Mouse (Mus musculus) lung, postnatal 0 days (tissue): Measurements from ENCODE around the gene Lmntd2. TPM values are rescaled to one million over a fixed set of nuclear protein-coding genes. Genes with fewer than 3 reads are reported as not detected.

Experiments used
- ATAC-seq: fragments of 200-750 bp; cut with Nextera tagmentation; 2 replicates; pipeline ENCODE4 v1.8.0; 2017; ENCODE audit warnings: moderate library complexity
- DNase-seq: peaks from one replicate; pipeline ENCODE4 v3.0.0-alpha.2; 2016; ENCODE audit warnings: low spot score
- H3K27ac ChIP-seq: fragments of 300-500 bp; sonication (generic); 2 replicates; pipeline ENCODE4 v1.5.1; 2014; ENCODE audit warnings: antibody characterized with exemption, mild to moderate bottlenecking, low read length, mixed read lengths
- H3K27me3 ChIP-seq: fragments of 300-500 bp; sonication (generic); replicated peaks from 2 replicates; pipeline ENCODE4 v1.6.1; 2014; ENCODE audit warnings: low read length, mixed read lengths; ENCODE audit not compliant: insufficient read depth
- H3K36me3 ChIP-seq: fragments of 300-500 bp; sonication (generic); 2 replicates; pipeline ENCODE4 v1.6.1; 2014; ENCODE audit warnings: low read length, mixed read lengths; ENCODE audit not compliant: insufficient read depth
- H3K4me1 ChIP-seq: fragments of 300-500 bp; sonication (generic); 2 replicates; pipeline ENCODE4 v1.6.1; 2014; ENCODE audit warnings: antibody characterized with exemption, low read depth, low read length, mixed read lengths; ENCODE audit not compliant: insufficient read depth
- H3K4me2 ChIP-seq: fragments of 300-500 bp; sonication (generic); replicated peaks from 2 replicates; pipeline ENCODE4 v1.6.1; 2014; ENCODE audit warnings: low read depth, mild to moderate bottlenecking, low read length, moderate library complexity, mixed read lengths
- H3K4me3 ChIP-seq: fragments of 300-500 bp; sonication (generic); 2 replicates; pipeline ENCODE4 v1.5.1; 2014; ENCODE audit warnings: low read depth, low read length
- H3K9ac ChIP-seq: fragments of 300-500 bp; sonication (generic); replicated peaks from 2 replicates; pipeline ENCODE4 v1.6.1; 2014; ENCODE audit warnings: low read depth, mild to moderate bottlenecking
- H3K9me3 ChIP-seq: fragments of 300-500 bp; sonication (generic); 2 replicates; pipeline ENCODE4 v1.6.1; 2016; ENCODE audit warnings: low read length, mixed read lengths
- CTCF ChIP-seq: IDR thresholded peaks from 2 replicates; pipeline ENCODE4 v1.5.1; 2016; ENCODE audit warnings: antibody characterized with exemption, mild to moderate bottlenecking
- EP300 ChIP-seq: IDR thresholded peaks from 2 replicates; pipeline ENCODE4 v1.6.1; 2016; ENCODE audit warnings: antibody characterized with exemption, mild to moderate bottlenecking, control low read depth
- WGBS: fragments of 180-500 bp; shearing (Covaris S2); extraction: QIAGEN DNeasy Blood & Tissue Kit; methylation state at CpG from one replicate; pipeline ENCODE4 v1.1.7; 2014; 5-methylcytosine and 5-hydroxymethylcytosine counted together
- polyA plus RNA-seq: library from polyadenylated mRNA; unstranded; fragments of >200 nt; fragmentation: Nextera tagmentation; extraction: Ambion mirVana; gene quantifications from 2 replicates; pipeline ENCODE4 v1.2.1, GENCODE M21; 2015

The Lmntd2 gene
- polyA plus RNA-seq, 1 experiment from 2014 or later = 0.97 TPM

GRCm38 (mm10) chr7:141194409-141194808, 19.5 kb downstream of the Lmntd2 start:
- H3K36me3 ChIP-seq = peaks cover 26% of the 10 kb centered on the region
- TF ChIP-seq EP300 = no peak
- no peak for TF ChIP-seq CTCF
- no peak for ATAC-seq
- H3K4me2 ChIP-seq = peak overlapping the region; percentile 93
- H3K9me3 ChIP-seq = no peaks in the 10 kb centered on the region
- DNase-seq = no peak
- peak overlapping the region; percentile 71; the same call in 1 of the 2 replicates for H3K27ac ChIP-seq
- H3K4me3 ChIP-seq = peak overlapping the region; percentile 90
- no peaks in the 10 kb centered on the region for H3K27me3 ChIP-seq
- peaks cover 14% of the 10 kb centered on the region; the same call in 1 of the 2 replicates for H3K4me1 ChIP-seq
- H3K9ac ChIP-seq = peak overlapping the region; percentile 34; the same call in 1 of the 2 replicates
- under 1% methylated on average over 23 of the region's 23 CpGs for WGBS

GRCm38 (mm10) chr7:141193948-141194347, 19.9 kb downstream of the Lmntd2 start, which contains the start of the genes Hras and Lrrc56:
Hras (minus strand) TSS chr7:141194005.
Lrrc56 (plus strand) TSS chr7:141194157.
- ATAC-seq (peak; percentile 96), DNase-seq (peak; percentile 98)
- Histone ChIP-seq H3K36me3 (peaks cover 29% of the 10 kb centered on the region), H3K4me1 (peaks cover 14% of the 10 kb centered on the region; the same call in 1 of the 2 replicates), H3K4me2 (peak within 1 kb of the TSS; percentile 93), H3K27me3 (no peaks in the 10 kb centered on the region), H3K9me3 (no peaks in the 10 kb centered on the region), H3K27ac (peak within 1 kb of the TSS; percentile 90), H3K4me3 (peak within 1 kb of the TSS; percentile 90), H3K9ac (peak within 1 kb of the TSS; percentile 83)
- WGBS = under 1% methylated on average over 26 of the region's 39 CpGs
- TF ChIP-seq EP300 (no peak), CTCF (no peak)

DNA sequence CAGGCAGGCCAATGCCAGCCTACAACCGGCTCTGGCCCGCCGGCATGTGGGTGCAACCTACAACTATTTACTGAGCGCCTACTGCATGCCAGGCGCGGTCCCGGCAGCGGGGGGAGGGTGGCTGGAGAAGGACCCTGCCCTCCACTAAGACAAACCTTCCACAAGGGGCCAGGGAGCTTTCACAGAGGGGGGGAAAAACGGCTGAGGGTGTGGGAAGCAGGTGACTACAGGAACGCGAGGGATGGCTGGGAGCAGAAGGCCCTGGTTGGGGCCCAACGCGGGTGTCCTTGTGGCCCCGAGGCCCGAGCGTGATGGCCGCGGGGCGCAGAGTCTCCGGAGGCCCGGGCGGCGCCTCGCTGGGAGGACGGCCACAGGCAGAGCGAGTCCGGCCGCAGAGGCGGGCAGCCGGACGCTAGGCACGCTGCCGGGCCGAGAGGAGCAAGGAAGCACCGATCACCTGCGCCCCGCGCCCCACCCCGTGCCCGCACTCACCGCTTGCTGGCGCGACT, 20.5 kb downstream of the Lmntd2 start:
- ATAC-seq (peak; percentile 16), DNase-seq (peak; percentile 49)
- Histone ChIP-seq H3K4me2 (peak overlapping the region; percentile 93), H3K9me3 (no peaks in the 10 kb centered on the region), H3K27me3 (no peaks in the 10 kb centered on the region), H3K4me1 (peaks cover 14% of the 10 kb centered on the region; the same call in 1 of the 2 replicates), H3K27ac (peak overlapping the region; percentile 90), H3K36me3 (peaks cover 29% of the 10 kb centered on the region), H3K4me3 (peak overlapping the region; percentile 90), H3K9ac (peak overlapping the region; percentile 83)
- 6% methylated on average over 26 of the region's 43 CpGs for WGBS
- TF ChIP-seq CTCF = no peak
- no peak for TF ChIP-seq EP300

GRCm38 (mm10) chr7:141192776-141193347, 21.0 kb downstream of the Lmntd2 start:
- peak overlapping the region; percentile 83 for H3K9ac ChIP-seq
- ATAC-seq (peak; percentile 19), DNase-seq (peak; percentile 86)
- H3K4me2 ChIP-seq = peak overlapping the region; percentile 93
- no peaks in the 10 kb centered on the region for H3K9me3 ChIP-seq
- no peaks in the 10 kb centered on the region for H3K27me3 ChIP-seq
- peak overlapping the region; percentile 90 for H3K27ac ChIP-seq
- TF ChIP-seq EP300 (no peak), CTCF (no peak)
- H3K36me3 ChIP-seq = peaks cover 29% of the 10 kb centered on the region
- WGBS = 20% methylated on average over 12 of the region's 12 CpGs
- H3K4me1 ChIP-seq = peaks cover 14% of the 10 kb centered on the region; the same call in 1 of the 2 replicates
- H3K4me3 ChIP-seq = peak overlapping the region; percentile 90

DNA sequence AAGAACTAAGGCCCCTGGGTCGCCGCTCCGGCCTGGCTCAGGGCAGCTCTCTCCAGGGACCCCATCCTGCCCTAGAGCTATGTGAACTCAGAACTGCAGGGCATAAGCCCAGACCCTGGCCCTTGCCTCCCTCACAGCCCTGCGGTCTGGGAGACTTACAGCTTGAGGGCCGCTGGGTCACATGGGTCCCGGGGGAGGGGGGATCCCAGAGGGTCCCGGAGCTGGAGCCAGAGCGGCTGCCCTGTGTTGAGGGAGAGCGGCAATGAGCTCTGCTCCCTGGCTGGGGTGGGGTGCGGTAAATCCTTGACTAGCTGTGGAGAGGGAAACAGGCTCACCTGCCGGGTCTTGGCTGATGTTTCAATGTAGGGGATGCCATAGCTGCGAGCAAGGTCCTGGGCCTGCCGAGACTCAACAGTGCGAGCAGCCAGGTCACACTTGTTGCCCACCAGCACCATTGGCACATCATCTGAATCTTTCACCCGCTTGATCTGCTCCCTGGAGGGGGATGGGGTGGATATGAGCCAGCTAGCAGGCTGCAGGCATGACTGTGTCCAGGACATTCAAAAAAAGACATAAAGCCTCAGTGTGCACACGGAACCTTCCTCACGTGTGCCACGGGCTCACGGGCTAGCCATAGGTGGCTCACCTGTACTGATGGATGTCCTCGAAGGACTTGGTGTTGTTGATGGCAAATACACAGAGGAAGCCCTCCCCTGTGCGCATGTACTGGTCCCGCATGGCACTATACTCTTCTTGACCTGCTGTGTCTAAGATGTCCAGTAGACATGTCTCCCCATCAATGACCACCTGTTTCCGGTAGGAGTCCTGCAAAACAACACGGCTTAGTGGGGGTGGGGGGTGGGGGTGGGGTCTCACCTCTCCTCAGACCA, 21.8 kb downstream of the Lmntd2 start:
- Histone ChIP-seq H3K9me3 (no peaks in the 10 kb centered on the region), H3K36me3 (peaks cover 29% of the 10 kb centered on the region), H3K4me3 (no peak overlapping the region), H3K4me1 (peaks cover 14% of the 10 kb centered on the region; the same call in 1 of the 2 replicates), H3K27ac (no peak overlapping the region), H3K9ac (no peak overlapping the region), H3K4me2 (peak overlapping the region; percentile 93), H3K27me3 (no peaks in the 10 kb centered on the region)
- TF ChIP-seq CTCF = no peak
- TF ChIP-seq EP300 = no peak
- DNase-seq (no peak), ATAC-seq (no peak)
- 86% methylated on average over 24 of the region's 24 CpGs for WGBS

DNA sequence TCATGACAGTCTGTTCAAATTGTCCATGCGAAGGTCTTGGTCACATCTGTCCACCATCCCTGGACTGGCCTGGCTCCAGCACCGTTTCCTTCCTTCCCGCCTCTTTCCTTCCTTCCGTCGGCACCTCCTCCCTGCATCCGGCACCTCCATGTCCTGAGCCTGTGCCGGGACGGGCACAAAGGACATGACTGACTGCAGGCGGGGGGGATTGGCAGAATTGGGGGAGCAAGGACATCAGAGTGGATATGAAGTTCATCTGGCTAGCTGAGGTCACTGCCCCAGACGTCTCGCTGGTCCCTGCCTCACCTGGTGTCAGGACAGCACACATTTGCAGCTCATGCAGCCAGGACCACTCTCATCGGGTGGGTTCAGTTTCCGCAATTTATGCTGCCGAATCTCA, 22.8 kb downstream of the Lmntd2 start:
- Histone ChIP-seq H3K36me3 (peaks cover 29% of the 10 kb centered on the region), H3K4me2 (no peak overlapping the region), H3K4me3 (no peak overlapping the region), H3K4me1 (peaks cover 14% of the 10 kb centered on the region; the same call in 1 of the 2 replicates), H3K9ac (no peak overlapping the region), H3K27me3 (no peaks in the 10 kb centered on the region), H3K9me3 (no peaks in the 10 kb centered on the region), H3K27ac (no peak overlapping the region)
- ATAC-seq = no peak
- WGBS = 78% methylated on average over 14 of the region's 14 CpGs
- no peak for TF ChIP-seq CTCF
- TF ChIP-seq EP300 = no peak
- DNase-seq = peak; percentile 24
